Mouse (Mus musculus) left cerebral cortex, postnatal 25 days (tissue): ENCODE data around the gene Tmbim1. TPM values are rescaled to one million over a fixed set of nuclear protein-coding genes. Genes with fewer than 3 reads are reported as not detected.

Source experiments
- DNase-seq, 2 experiments: peaks; one replicate each; pipeline ENCODE4 v3.0.0; 2022; ENCODE audit warnings: low spot score in 2 of 2, mixed read lengths in 1 of 2
- intact Hi-C: fragments of 180-260 bp; cut with DNase I; formaldehyde crosslinking; loops from one replicate; pipeline ENCODE4 v1.15.1; 2025
- total RNA-seq, 2 experiments: library from RNA; stranded (reverse); gene quantifications; 2 replicates each; pipeline ENCODE4 v1.2.3; 2021

Gene Tmbim1
- total RNA-seq, 2 experiments from 2014 or later: 21.8 to 22.9 TPM

DNA sequence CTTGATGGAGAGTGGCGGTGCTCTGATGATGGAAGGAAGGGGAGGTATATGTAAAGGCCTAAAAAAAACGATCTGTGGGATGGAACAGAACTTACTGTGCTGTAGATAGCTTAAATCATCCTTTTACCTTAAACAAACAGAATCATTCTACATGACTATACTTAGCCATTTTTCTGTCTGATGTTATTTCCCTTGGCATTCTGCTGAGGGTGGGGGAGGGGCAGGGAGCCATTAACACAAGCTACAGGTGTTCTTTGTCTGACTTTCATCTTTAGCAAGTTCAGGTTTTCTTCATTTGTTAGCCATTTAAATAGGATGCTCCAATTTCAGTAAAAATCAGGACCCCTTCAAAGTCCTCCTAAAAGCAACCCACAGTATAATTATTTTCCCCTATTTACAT lies 59.9 kb downstream of the Tmbim1 start:
- DNase-seq: no peak
- intact Hi-C loops: no loop called here

DNA sequence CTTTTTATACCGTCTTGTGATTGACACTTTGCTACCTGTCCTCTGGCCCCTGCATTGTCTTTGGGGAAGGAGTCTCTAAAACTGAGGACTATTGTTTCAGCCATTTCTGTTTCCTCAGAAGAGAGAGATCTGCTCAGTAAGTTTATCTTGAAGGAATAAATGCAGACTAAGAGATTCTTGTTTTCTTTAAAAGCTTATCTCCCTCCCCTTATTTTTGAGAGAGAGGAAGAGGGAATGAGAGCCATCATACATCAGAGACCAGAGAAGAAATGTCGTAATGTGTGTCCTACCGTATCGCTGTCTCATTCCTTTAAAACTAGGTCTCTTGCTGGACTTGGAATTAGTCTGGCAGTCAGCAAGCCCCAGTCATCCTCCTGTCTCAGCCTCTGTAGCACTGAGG lies 64.6 kb downstream of the Tmbim1 start:
- intact Hi-C loops: no loop called here
- DNase-seq: no peak

DNA sequence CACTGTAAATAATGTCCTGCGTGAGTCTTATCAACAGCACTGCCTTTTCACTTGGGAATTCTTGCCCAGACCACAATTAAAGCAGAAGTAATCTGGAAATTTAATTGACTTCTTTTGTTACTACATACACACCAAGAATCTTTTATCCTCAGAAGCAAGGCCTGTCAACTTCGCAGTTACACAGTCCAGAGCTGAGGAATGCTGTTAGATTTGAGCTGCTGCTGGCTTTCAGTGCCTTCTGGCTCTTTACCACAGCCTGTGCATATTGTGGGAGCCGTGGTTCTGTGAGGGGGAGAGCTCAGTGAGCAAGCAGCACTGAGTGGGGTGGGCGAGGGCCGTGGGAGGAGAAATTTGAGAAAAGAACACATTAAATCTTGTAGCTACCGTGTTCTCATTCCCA lies 65.1 kb downstream of the Tmbim1 start:
- intact Hi-C loops: no loop called here
- peak; percentile 77 to 97 for DNase-seq

DNA sequence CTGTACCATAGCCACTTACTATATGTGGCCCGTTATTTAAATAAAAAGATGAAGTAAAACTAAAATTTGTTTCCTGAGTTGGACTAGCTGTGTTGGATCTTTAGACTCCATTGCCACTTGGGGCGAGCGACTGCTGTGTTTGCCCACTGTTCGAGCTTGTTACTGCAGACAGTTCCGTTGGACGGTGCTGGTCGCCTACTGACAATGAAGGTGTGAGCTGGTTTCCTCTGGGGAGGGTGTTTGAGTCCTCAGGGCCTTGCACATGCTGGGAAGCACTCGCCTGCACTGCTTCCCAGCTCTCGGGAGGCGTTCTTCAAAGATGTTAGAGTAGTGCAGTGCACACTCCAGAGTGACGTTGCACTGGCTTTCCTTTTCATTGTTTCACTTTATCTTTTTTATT lies 65.8 kb downstream of the Tmbim1 start:
- intact Hi-C loops: loop anchor here (2.0 to 5.0 kb wide), 3 partner anchors 33 to 1367 kb away; partner anchors contain the start of genes Ctdsp1 and Igfbp5
- peak; percentile 41 to 79 for DNase-seq

DNA sequence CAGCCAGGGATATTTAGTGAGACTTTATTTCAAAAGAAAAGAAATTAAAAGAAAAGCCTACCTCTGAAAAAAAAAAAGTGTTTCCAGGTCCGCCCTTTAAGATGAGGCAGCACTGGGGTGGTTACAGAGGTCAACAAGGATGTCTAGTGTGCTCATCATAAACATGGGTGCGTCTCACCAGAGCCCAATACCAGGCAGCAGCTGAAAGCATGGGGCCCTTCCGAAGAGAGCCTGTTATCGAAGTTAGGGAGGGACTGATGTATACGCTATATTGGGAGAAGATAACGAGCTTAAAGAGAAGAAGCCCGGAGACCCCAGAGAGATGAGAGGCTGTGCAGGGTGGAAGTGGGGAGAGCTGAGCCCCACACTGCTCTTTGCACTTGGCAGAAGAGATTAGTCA lies 66.3 kb downstream of the Tmbim1 start:
- DNase-seq: no peak
- intact Hi-C loops: loop anchor here (2.0 to 5.0 kb wide), 3 partner anchors 32 to 1367 kb away; partner anchors contain the start of genes Ctdsp1 and Igfbp5

Other genes with a start within 250 kb of the Tmbim1 start
- 10 to 100 TPM; 35.1 to 40.3 TPM for gene Tns1, start 181.2 kb downstream of the Tmbim1 start, total RNA-seq
- not detected for gene Rufy4, start 180.1 kb downstream of the Tmbim1 start, total RNA-seq
- not detected for gene Cxcr2, start 151.6 kb downstream of the Tmbim1 start, total RNA-seq
- gene Cxcr1, start 111.0 kb downstream of the Tmbim1 start, total RNA-seq: not detected
- 100 to 1,000 TPM; 266 to 287 TPM for gene Arpc2, start 69.5 kb downstream of the Tmbim1 start, total RNA-seq
- gene Gpbar1, start 27.1 kb downstream of the Tmbim1 start, total RNA-seq: not detected
- gene Aamp, start 20.9 kb downstream of the Tmbim1 start, total RNA-seq: 100 to 1,000 TPM; 137 to 139 TPM
- 100 to 1,000 TPM; 151 to 152 TPM for gene Pnkd, start 20.7 kb downstream of the Tmbim1 start, total RNA-seq
- under 1 TPM; 0.55 to 0.80 TPM for gene Catip, start 56.5 kb upstream of the Tmbim1 start, total RNA-seq
- gene Slc11a1, start 69.6 kb upstream of the Tmbim1 start, total RNA-seq: 1 to 10 TPM; 3.3 to 4.1 TPM
- gene Ctdsp1, start 85.9 kb upstream of the Tmbim1 start, total RNA-seq: 10 to 100 TPM; 22.5 to 27.1 TPM
- under 1 TPM; 0.39 to 0.96 TPM for gene Vil1, start 103.8 kb upstream of the Tmbim1 start, total RNA-seq
- 10 to 100 TPM; 27.5 to 30.4 TPM for gene Cnot9, start 200.4 kb upstream of the Tmbim1 start, total RNA-seq
- gene Plcd4, start 237.3 kb upstream of the Tmbim1 start, total RNA-seq: 10 to 100 TPM; 11.3 to 13.3 TPM
- gene Usp37, start 238.7 kb upstream of the Tmbim1 start, total RNA-seq: 10 to 100 TPM; 23.2 to 27.0 TPM